Mouse (Mus musculus) bone marrow macrophage, adult 2 months (primary cell): ENCODE measurements at regions not wholly inside any gene's neighbourhood (a gene's known extent, or its start where the extent isn't known, plus 50 kb on each side); places are given as distances from the start of the nearest gene placed in this dataset.

ENCODE experiments used
- H3K27ac ChIP-seq: 2 replicates; pipeline ENCODE4 v1.5.1; 2012; ENCODE audit warnings: low read depth, low read length; ENCODE audit not compliant: insufficient read depth
- H3K4me1 ChIP-seq: 2 replicates; pipeline ENCODE4 v1.6.1; 2012; ENCODE audit warnings: low read length; ENCODE audit not compliant: control insufficient read depth, insufficient read depth
- H3K4me3 ChIP-seq: 2 replicates; pipeline ENCODE4 v1.5.1; 2012; ENCODE audit warnings: mild to moderate bottlenecking, low read length, moderate library complexity; ENCODE audit not compliant: insufficient read depth
- CTCF ChIP-seq: IDR thresholded peaks from 2 replicates; pipeline ENCODE4 v1.5.1; 2012; ENCODE audit warnings: low read depth, mild to moderate bottlenecking, low read length, moderate library complexity
- POLR2A ChIP-seq: IDR thresholded peaks from 2 replicates; pipeline ENCODE4 v1.6.1; 2012; ENCODE audit warnings: mild to moderate bottlenecking, low read depth, low read length, borderline replicate concordance

- Histone ChIP-seq H3K4me1 (peaks cover 5% of the 10 kb centered on the region), H3K27ac (peak overlapping the region; percentile 37), H3K4me3 (peak overlapping the region; percentile 14; the same call in 1 of the 2 replicates)
- TF ChIP-seq POLR2A: no peak
- no peak for TF ChIP-seq CTCF
These were observed 361.6 kb upstream of the Edil3 start for GRCm38 (mm10) chr13:88459474-88460173.

DNA sequence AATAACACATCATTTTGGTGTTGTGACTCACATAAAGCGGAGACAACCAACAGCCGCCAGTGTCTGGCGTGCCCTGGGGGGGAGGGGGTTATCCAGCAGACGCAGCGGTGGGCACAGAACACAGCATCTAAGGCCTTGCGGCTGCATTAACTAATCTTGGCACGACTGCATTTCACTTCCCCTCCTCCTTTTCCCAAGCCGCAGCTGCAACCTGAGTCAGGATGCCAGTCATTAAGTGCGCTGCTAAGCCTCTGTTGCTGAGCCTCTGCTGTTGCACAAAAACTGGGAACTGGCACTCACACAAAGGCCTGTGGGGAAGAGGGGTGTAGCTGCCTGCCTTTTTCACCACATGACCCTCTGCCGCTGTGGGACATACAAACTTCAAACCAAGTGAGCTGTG lies 331.2 kb upstream of the Edil3 start:
- TF ChIP-seq CTCF (no peak), POLR2A (no peak)
- Histone ChIP-seq H3K27ac (no peak overlapping the region), H3K4me3 (no peak overlapping the region), H3K4me1 (no peaks in the 10 kb centered on the region)

GRCm38 (mm10) chr13:88510850-88511554 lies 310.3 kb upstream of the Edil3 start:
- Histone ChIP-seq H3K4me1 (no peaks in the 10 kb centered on the region), H3K4me3 (no peak overlapping the region), H3K27ac (no peak overlapping the region)
- no peak for TF ChIP-seq POLR2A
- TF ChIP-seq CTCF: no peak

- no peak overlapping the region for H3K4me3 ChIP-seq
- H3K27ac ChIP-seq: no peak overlapping the region
- TF ChIP-seq POLR2A: no peak
- no peak for TF ChIP-seq CTCF
- H3K4me1 ChIP-seq: no peaks in the 10 kb centered on the region
These were observed 286.5 kb upstream of the Edil3 start for GRCm38 (mm10) chr13:88534796-88535195.

DNA sequence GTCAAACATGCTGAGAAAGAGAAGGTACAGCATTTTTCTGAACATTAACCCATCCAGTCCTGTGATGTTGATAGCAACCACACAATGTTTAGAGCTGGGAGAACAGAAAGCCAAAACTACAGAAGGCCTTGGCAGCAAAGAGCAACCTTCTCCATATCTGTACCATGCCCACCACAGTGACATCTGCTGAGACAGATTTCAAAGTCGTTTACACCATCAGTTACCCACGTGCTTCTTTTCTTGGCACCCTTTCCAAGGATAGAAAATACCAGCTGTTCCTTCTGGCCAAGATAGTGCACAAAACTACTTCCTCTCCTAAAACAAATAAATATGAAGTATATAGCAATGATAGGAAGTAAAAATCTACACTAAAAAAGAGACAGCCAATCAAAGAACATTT lies 266.8 kb upstream of the Edil3 start:
- TF ChIP-seq POLR2A: no peak
- TF ChIP-seq CTCF: no peak
- Histone ChIP-seq H3K27ac (no peak overlapping the region), H3K4me3 (no peak overlapping the region), H3K4me1 (no peaks in the 10 kb centered on the region)

DNA sequence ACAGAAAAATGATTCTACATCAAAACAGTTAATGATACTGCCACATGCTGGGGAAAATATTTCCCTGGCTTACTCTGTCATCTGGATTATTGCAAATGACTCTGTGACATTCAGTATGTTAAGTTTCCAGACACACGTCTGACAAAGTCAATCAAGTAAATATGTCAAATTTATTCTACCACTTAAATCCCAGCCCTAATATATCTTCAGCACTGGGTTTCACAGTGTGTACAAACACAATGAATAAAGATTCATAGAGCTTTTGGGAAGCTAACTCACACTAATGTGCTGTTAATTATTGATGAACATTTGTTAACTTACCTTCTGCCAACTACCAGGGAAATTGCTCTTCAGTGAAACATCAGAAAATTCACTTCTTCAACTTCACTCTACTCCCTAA lies 256.3 kb upstream of the Edil3 start:
- TF ChIP-seq POLR2A (no peak), CTCF (no peak)
- Histone ChIP-seq H3K27ac (no peak overlapping the region), H3K4me1 (no peaks in the 10 kb centered on the region), H3K4me3 (no peak overlapping the region)

- no peak for TF ChIP-seq POLR2A
- TF ChIP-seq CTCF: no peak
- H3K4me3 ChIP-seq: no peak overlapping the region
- H3K4me1 ChIP-seq: no peaks in the 10 kb centered on the region
- no peak overlapping the region for H3K27ac ChIP-seq
These were observed 219.0 kb upstream of the Edil3 start for GRCm38 (mm10) chr13:88602244-88602643.

GRCm38 (mm10) chr13:88610610-88611009 lies 210.7 kb upstream of the Edil3 start:
- H3K4me1 ChIP-seq: no peaks in the 10 kb centered on the region
- H3K27ac ChIP-seq: no peak overlapping the region
- H3K4me3 ChIP-seq: no peak overlapping the region
- TF ChIP-seq CTCF (no peak), POLR2A (no peak)

GRCm38 (mm10) chr13:88613231-88613630 lies 208.0 kb upstream of the Edil3 start:
- H3K4me1 ChIP-seq: no peaks in the 10 kb centered on the region
- TF ChIP-seq CTCF (no peak), POLR2A (no peak)
- no peak overlapping the region for H3K4me3 ChIP-seq
- H3K27ac ChIP-seq: no peak overlapping the region

DNA sequence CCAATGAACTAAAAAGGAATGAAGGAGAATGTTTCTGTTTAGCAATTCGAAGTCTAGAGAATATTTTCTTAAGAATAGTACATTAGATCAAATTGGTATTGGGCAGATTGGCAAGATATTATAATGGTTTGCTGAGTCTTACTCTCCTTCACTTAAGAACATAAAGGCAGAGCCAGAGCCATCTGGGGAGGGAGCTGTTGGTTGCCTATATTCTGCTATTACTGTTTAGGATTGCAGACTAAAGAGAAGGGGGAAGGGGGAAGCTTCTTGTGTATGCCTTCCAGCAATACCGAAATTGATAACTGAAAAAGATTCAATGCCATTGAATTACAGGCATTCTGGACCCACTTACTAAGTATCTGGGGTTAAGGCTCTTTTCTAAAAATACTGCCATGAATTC lies 171.1 kb upstream of the Edil3 start:
- Histone ChIP-seq H3K27ac (no peak overlapping the region), H3K4me1 (no peaks in the 10 kb centered on the region), H3K4me3 (no peak overlapping the region)
- no peak for TF ChIP-seq POLR2A
- no peak for TF ChIP-seq CTCF
